Mouse (Mus musculus) MEL (cell line): ENCODE data around the gene Nfat5. TPM values are rescaled to one million over a fixed set of nuclear protein-coding genes. Genes with fewer than 3 reads are reported as not detected.

Source experiments
- DNase-seq: peaks from one replicate; pipeline ENCODE4 v3.0.0; 2011; ENCODE audit warnings: low read depth, low spot score
- H3K27ac ChIP-seq: 2 replicates; pipeline ENCODE4 v1.5.1; 2012; ENCODE audit warnings: low read depth, mild to moderate bottlenecking, control low read depth, low read length, moderate library complexity; ENCODE audit not compliant: control insufficient read depth
- H3K27me3 ChIP-seq, 2 experiments: fragments of 150-350 bp in 1 of 2; sonication (generic) in 1 of 2; 2 replicates each; pipeline ENCODE4 v1.6.1; 2012; ENCODE audit warnings: low read length in 2 of 2, mild to moderate bottlenecking in 2 of 2, improper control_type of control experiment in 1 of 2, moderate library complexity in 1 of 2; ENCODE audit not compliant: insufficient read depth in 2 of 2, control insufficient read depth in 1 of 2
- H3K36me3 ChIP-seq, 2 experiments: 2 replicates each; pipeline ENCODE4 v1.6.1; 2012 to 2014; ENCODE audit warnings: low read length in 2 of 2, improper control_type of control experiment in 1 of 2, inconsistent platforms in 1 of 2, mild to moderate bottlenecking in 1 of 2; ENCODE audit not compliant: insufficient read depth in 2 of 2, control insufficient read depth in 1 of 2
- H3K4me1 ChIP-seq, 2 experiments: fragments of 150-350 bp in 1 of 2; sonication (generic) in 1 of 2; 2 replicates each; pipeline ENCODE4 v1.6.1; 2012; ENCODE audit warnings: low read length in 2 of 2, improper control_type of control experiment in 1 of 2, mild to moderate bottlenecking in 1 of 2; ENCODE audit not compliant: insufficient read depth in 2 of 2, control insufficient read depth in 1 of 2
- H3K4me3 ChIP-seq, 2 experiments: fragments of 150-350 bp in 1 of 2; sonication (generic) in 1 of 2; 2 replicates each; pipeline ENCODE4 v1.5.1; 2012; ENCODE audit warnings: low read depth in 2 of 2, low read length in 2 of 2, mild to moderate bottlenecking in 2 of 2, moderate library complexity in 2 of 2, control low read depth in 1 of 2, improper control_type of control experiment in 1 of 2; ENCODE audit not compliant: control insufficient read depth in 1 of 2, insufficient read depth in 1 of 2
- H3K79me2 ChIP-seq: 2 replicates; pipeline ENCODE4 v1.6.1; 2012; ENCODE audit warnings: mild to moderate bottlenecking, low read length, moderate library complexity; ENCODE audit not compliant: control insufficient read depth, poor library complexity, insufficient read depth
- H3K9ac ChIP-seq: 2 replicates; pipeline ENCODE4 v1.6.1; 2012; ENCODE audit warnings: low read depth, mild to moderate bottlenecking, control low read depth, low read length, moderate library complexity; ENCODE audit not compliant: control insufficient read depth, poor library complexity, severe bottlenecking
- H3K9me3 ChIP-seq: fragments of 150-350 bp; sonication (generic); replicated peaks from 2 replicates; pipeline ENCODE4 v1.6.1; 2012; ENCODE audit warnings: mild to moderate bottlenecking, low read length, improper control_type of control experiment, moderate library complexity; ENCODE audit not compliant: insufficient read depth
- BHLHE40 ChIP-seq: IDR thresholded peaks from 2 replicates; pipeline ENCODE4 v1.6.1; 2012; ENCODE audit warnings: low read depth, mild to moderate bottlenecking, inconsistent platforms, low read length, improper control_type of control experiment, borderline replicate concordance
- CHD2 ChIP-seq: IDR thresholded peaks from 2 replicates; pipeline ENCODE4 v1.6.1; 2011; ENCODE audit warnings: low read length, improper control_type of control experiment
- CTCF ChIP-seq, 3 experiments: IDR thresholded peaks in 2 of 3; conservative IDR thresholded peaks in 1 of 3; 2 replicates each; pipeline ENCODE4 v1.5.1; 2011 to 2012; ENCODE audit warnings: low read length in 3 of 3, low read depth in 2 of 3, mild to moderate bottlenecking in 2 of 3, improper control_type of control experiment in 1 of 3, inconsistent platforms in 1 of 3, mixed read lengths in 1 of 3, moderate library complexity in 1 of 3; ENCODE audit not compliant: control insufficient read depth in 1 of 3, insufficient read depth in 1 of 3, poor library complexity in 1 of 3, severe bottlenecking in 1 of 3
- E2F4 ChIP-seq: IDR thresholded peaks from 2 replicates; pipeline ENCODE4 v1.6.1; 2011; ENCODE audit warnings: low read depth, low read length, improper control_type of control experiment, borderline replicate concordance
- ELF1 ChIP-seq: IDR thresholded peaks from 2 replicates; pipeline ENCODE4 v1.6.1; 2014; ENCODE audit warnings: low read depth, mild to moderate bottlenecking, inconsistent platforms, low read length, improper control_type of control experiment, moderate library complexity
- ETS1 ChIP-seq: IDR thresholded peaks from 2 replicates; pipeline ENCODE4 v1.6.1; 2012; ENCODE audit warnings: low read depth, mild to moderate bottlenecking, inconsistent platforms, low read length, improper control_type of control experiment, moderate library complexity
- GABPA ChIP-seq: IDR thresholded peaks from 2 replicates; pipeline ENCODE4 v1.6.1; 2012; ENCODE audit warnings: low read depth, mild to moderate bottlenecking, inconsistent platforms, low read length, improper control_type of control experiment, moderate library complexity
- HCFC1 ChIP-seq: IDR thresholded peaks from 2 replicates; pipeline ENCODE4 v1.6.1; 2012; ENCODE audit warnings: low read depth, mild to moderate bottlenecking, inconsistent platforms, low read length, improper control_type of control experiment, moderate library complexity
- JUND ChIP-seq: IDR thresholded peaks from 2 replicates; pipeline ENCODE4 v1.6.1; 2011; ENCODE audit warnings: low read depth, mild to moderate bottlenecking, improper control_type of control experiment, low read length
- KAT2A ChIP-seq: conservative IDR thresholded peaks from 2 replicates; pipeline ENCODE4 v1.6.1; 2012; ENCODE audit warnings: low read depth, low read length, improper control_type of control experiment, inconsistent platforms
- MAFK ChIP-seq: IDR thresholded peaks from 2 replicates; pipeline ENCODE4 v1.6.1; 2011; ENCODE audit warnings: low read depth, mild to moderate bottlenecking, low read length, improper control_type of control experiment, borderline replicate concordance
- MAX ChIP-seq: IDR thresholded peaks from 2 replicates; pipeline ENCODE4 v1.6.1; 2011; ENCODE audit warnings: low read length, improper control_type of control experiment
- MAZ ChIP-seq: IDR thresholded peaks from 2 replicates; pipeline ENCODE4 v1.6.1; 2012; ENCODE audit warnings: low read depth, mild to moderate bottlenecking, inconsistent platforms, low read length, improper control_type of control experiment
- MEF2A ChIP-seq: IDR thresholded peaks from 2 replicates; pipeline ENCODE4 v1.6.1; 2014; ENCODE audit warnings: low read depth, mild to moderate bottlenecking, inconsistent platforms, low read length, improper control_type of control experiment; ENCODE audit not compliant: poor library complexity, insufficient replicate concordance, severe bottlenecking; ENCODE audit errors: extremely low read depth
- MXI1 ChIP-seq: IDR thresholded peaks from 2 replicates; pipeline ENCODE4 v1.6.1; 2011; ENCODE audit warnings: mild to moderate bottlenecking, low read depth, low read length, improper control_type of control experiment
- MYB ChIP-seq: IDR thresholded peaks from 2 replicates; pipeline ENCODE4 v1.6.1; 2011; ENCODE audit warnings: mild to moderate bottlenecking, low read depth, low read length, improper control_type of control experiment
- MYC ChIP-seq: IDR thresholded peaks from 2 replicates; pipeline ENCODE4 v1.6.1; 2011; ENCODE audit warnings: low read depth, mild to moderate bottlenecking, low read length, improper control_type of control experiment, moderate library complexity
- NELFE ChIP-seq: IDR thresholded peaks from 2 replicates; pipeline ENCODE4 v1.6.1; 2011; ENCODE audit warnings: low read depth, low read length, improper control_type of control experiment
- NRF1 ChIP-seq: IDR thresholded peaks from 2 replicates; pipeline ENCODE4 v1.6.1; 2014; ENCODE audit warnings: low read depth, mild to moderate bottlenecking, inconsistent platforms, low read length, improper control_type of control experiment, moderate library complexity; ENCODE audit not compliant: poor library complexity, insufficient read depth, severe bottlenecking
- POLR2A ChIP-seq, 2 experiments: IDR thresholded peaks; 2 replicates each; pipeline ENCODE4 v1.6.1; 2011 to 2012; ENCODE audit warnings: low read length in 2 of 2, mild to moderate bottlenecking in 2 of 2, control low read depth in 1 of 2, improper control_type of control experiment in 1 of 2, low read depth in 1 of 2, moderate library complexity in 1 of 2; ENCODE audit not compliant: control insufficient read depth in 1 of 2, insufficient read depth in 1 of 2, poor library complexity in 1 of 2
- POLR2AphosphoS2 ChIP-seq: IDR thresholded peaks from 2 replicates; pipeline ENCODE4 v1.6.1; 2011; ENCODE audit warnings: low read length, improper control_type of control experiment
- POLR2AphosphoS5 ChIP-seq: IDR thresholded peaks from 2 replicates; pipeline ENCODE4 v1.6.1; 2012; ENCODE audit warnings: low read depth, borderline replicate concordance, mild to moderate bottlenecking, inconsistent platforms, low read length, moderate library complexity, mixed read lengths
- RAD21 ChIP-seq: IDR thresholded peaks from 2 replicates; pipeline ENCODE4 v1.6.1; 2011; ENCODE audit warnings: mild to moderate bottlenecking, low read depth, low read length, improper control_type of control experiment
- RCOR1 ChIP-seq: IDR thresholded peaks from 2 replicates; pipeline ENCODE4 v1.6.1; 2012; ENCODE audit warnings: low read depth, mild to moderate bottlenecking, inconsistent platforms, low read length, improper control_type of control experiment
- SIN3A ChIP-seq: IDR thresholded peaks from 2 replicates; pipeline ENCODE4 v1.6.1; 2012; ENCODE audit warnings: low read length, improper control_type of control experiment, inconsistent platforms
- SMC3 ChIP-seq: IDR thresholded peaks from 2 replicates; pipeline ENCODE4 v1.6.1; 2011; ENCODE audit warnings: low read depth, low read length, improper control_type of control experiment
- TBP ChIP-seq: IDR thresholded peaks from 2 replicates; pipeline ENCODE4 v1.8.0; 2011; ENCODE audit warnings: low read depth, low read length, improper control_type of control experiment
- UBTF ChIP-seq: IDR thresholded peaks from 2 replicates; pipeline ENCODE4 v1.6.1; 2012; ENCODE audit warnings: low read depth, mild to moderate bottlenecking, inconsistent platforms, low read length, improper control_type of control experiment, moderate library complexity, borderline replicate concordance; ENCODE audit not compliant: insufficient read depth
- USF1 ChIP-seq: IDR thresholded peaks from 2 replicates; pipeline ENCODE4 v1.6.1; 2014; ENCODE audit warnings: low read depth, mild to moderate bottlenecking, inconsistent platforms, low read length, improper control_type of control experiment, moderate library complexity
- ZC3H11A ChIP-seq: IDR thresholded peaks from 2 replicates; pipeline ENCODE4 v1.6.1; 2012; ENCODE audit warnings: low read depth, mild to moderate bottlenecking, inconsistent platforms, low read length, improper control_type of control experiment
- ZKSCAN1 ChIP-seq: IDR thresholded peaks from 2 replicates; pipeline ENCODE4 v1.6.1; 2012; ENCODE audit warnings: low read depth, mild to moderate bottlenecking, inconsistent platforms, low read length, improper control_type of control experiment, moderate library complexity
- ZMIZ1 ChIP-seq: IDR thresholded peaks from 2 replicates; pipeline ENCODE4 v1.6.1; 2012; ENCODE audit warnings: low read depth, mild to moderate bottlenecking, inconsistent platforms, low read length, improper control_type of control experiment, moderate library complexity
- ZNF384 ChIP-seq: IDR thresholded peaks from 2 replicates; pipeline ENCODE4 v1.6.1; 2012; ENCODE audit warnings: low read depth, mild to moderate bottlenecking, inconsistent platforms, low read length, improper control_type of control experiment
- polyA plus RNA-seq, 2 experiments: library from polyadenylated mRNA; stranded (reverse) in 1 of 2; unstranded in 1 of 2; fragments of >175 nt in 1 of 2; fragments of >200 nt in 1 of 2; gene quantifications; 2 replicates each; pipeline versions ENCODE4 v1.2.1 to v1.2.4; 2012; ENCODE audit warnings: low replicate concordance in 2 of 2, low read depth in 1 of 2; ENCODE audit not compliant: insufficient read length in 2 of 2, insufficient read depth in 1 of 2, missing spikeins in 1 of 2
- total RNA-seq: library from RNA; depleted of rRNA; stranded (reverse); fragments of 300-350 nt; gene quantifications from 2 replicates; pipeline ENCODE4 v1.2.3, GENCODE M21; 2012

The Nfat5 gene
- total and polyA plus RNA-seq, 3 experiments: 4.2 to 11.3 TPM; not detected in 1

- TF ChIP-seq NELFE (0 out of 2 replicates have a peak, but pooled peaks have one; percentile 22), RCOR1 (peak; percentile 14; the same call in 1 of the 2 replicates), ZC3H11A (no peak), ZNF384 (no peak), MAZ (no peak), MAFK (no peak), SMC3 (no peak), MAX (no peak), ETS1 (no peak), POLR2AphosphoS5 (no peak)
Measured at GRCm38 (mm10) chr8:107253121-107253520, 40.1 kb upstream of the Nfat5 start (continued).

GRCm38 (mm10) chr8:107254403-107254802 is 38.9 kb upstream of the Nfat5 start:
- peak; percentile 86 for DNase-seq
- Histone ChIP-seq H3K4me3 (peak overlapping the region; percentile 57 to 67), H3K4me1 (peaks cover 7 to 16% of the 10 kb centered on the region in 2 experiments), H3K27me3 (no peaks in the 10 kb centered on the region), H3K79me2 (no peaks in the 10 kb centered on the region; the same call in 1 of the 2 replicates), H3K9ac (peak overlapping the region; percentile 72), H3K36me3 (peaks cover 0 to 22% of the 10 kb centered on the region in 2 experiments; a peak in 2 of 4 replicates), H3K27ac (peak overlapping the region; percentile 79), H3K9me3 (no peaks in the 10 kb centered on the region)
- TF ChIP-seq CTCF (IDR thresholded peaks at IDR 0.05 in 2 of 3, conservative IDR thresholded peaks at IDR 0.05 in 1 of 3; ENCODE audit: control insufficient read depth in 1 of 3, insufficient read depth in 1 of 3, low read depth in 2 of 3, low read length in 3 of 3, poor library complexity in 1 of 3, severe bottlenecking in 1 of 3): no peak
- TF ChIP-seq KAT2A: no peak
- no peak for TF ChIP-seq MYB
- no peak for TF ChIP-seq ETS1
- TF ChIP-seq HCFC1: no peak
- no peak for TF ChIP-seq BHLHE40
- peak in 1 of 2 experiments; percentile 78; a peak in 2 of 4 replicates for TF ChIP-seq POLR2A (IDR thresholded peaks at IDR 0.05; ENCODE audit: control insufficient read depth in 1 of 2, insufficient read depth in 1 of 2, low read depth in 1 of 2, low read length in 2 of 2, poor library complexity in 1 of 2)
- TF ChIP-seq ZMIZ1: peak; percentile 84; the same call in 1 of the 2 replicates
- peak; percentile 13; the same call in 1 of the 2 replicates for TF ChIP-seq ZNF384
- TF ChIP-seq NELFE: peak; percentile 70
- TF ChIP-seq MXI1: no peak
- no peak for TF ChIP-seq GABPA
- no peak for TF ChIP-seq CHD2
- no peak; the same call in 1 of the 2 replicates for TF ChIP-seq SIN3A
- peak; percentile 69 for TF ChIP-seq TBP
- no peak for TF ChIP-seq NRF1
- TF ChIP-seq ELF1: no peak
- TF ChIP-seq POLR2AphosphoS2: peak; percentile 42; the same call in 1 of the 2 replicates
- TF ChIP-seq MYC: peak; percentile 48; the same call in 1 of the 2 replicates
- no peak for TF ChIP-seq MAFK
- no peak for TF ChIP-seq JUND
- TF ChIP-seq UBTF: no peak
- TF ChIP-seq ZKSCAN1: no peak
- no peak for TF ChIP-seq MAX
- TF ChIP-seq ZC3H11A: no peak
- no peak for TF ChIP-seq MEF2A
- TF ChIP-seq E2F4: no peak
- TF ChIP-seq RAD21: no peak
- no peak for TF ChIP-seq USF1
- no peak for TF ChIP-seq RCOR1
